Mouse (Mus musculus): ENCODE measurements around the gene Aipl1.

DNA sequence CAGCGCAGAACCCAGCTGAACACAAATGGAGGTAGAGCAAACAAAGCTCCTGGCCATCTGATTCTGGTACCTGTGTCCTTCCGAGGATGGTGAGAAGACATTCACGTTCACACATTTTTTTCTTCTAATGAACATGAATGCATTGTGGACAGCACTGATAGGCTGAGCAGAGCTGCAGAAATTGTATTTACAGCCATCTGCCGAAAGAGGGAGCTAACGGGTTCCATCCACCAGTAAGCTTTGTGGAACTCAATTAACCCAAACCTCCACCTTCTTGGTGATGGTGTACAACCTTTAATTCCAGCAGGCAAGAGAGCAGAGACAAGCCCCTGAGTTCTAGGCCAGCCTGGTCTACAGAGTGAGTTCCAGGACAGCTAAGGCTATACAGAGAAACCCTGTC, 11.5 kb downstream of the Aipl1 start:
- no peak for TF ChIP-seq EP300 (IDR thresholded peaks at IDR 0.05; ENCODE audit: low read length)
- TF ChIP-seq CTCF (conservative IDR thresholded peaks at IDR 0.05 in 1 of 2, IDR thresholded peaks at IDR 0.05 in 1 of 2; ENCODE audit: low read depth in 2 of 2, low read length in 2 of 2), result peak; percentile 81 to 88
- peak; percentile 38 for TF ChIP-seq RAD21 (IDR thresholded peaks at IDR 0.05; ENCODE audit: low read depth, low read length)
- no peak for TF ChIP-seq MAX (IDR thresholded peaks at IDR 0.05; ENCODE audit: low read length)

Data from CH12.LX (cell line).